Mouse (Mus musculus) embryonic fibroblast, embryonic 13.5 days (primary cell): ENCODE measurements around the gene Fitm1.

Source experiments
- CTCF ChIP-seq: IDR thresholded peaks from 2 replicates; pipeline ENCODE4 v1.5.1; 2011; ENCODE audit warnings: mild to moderate bottlenecking, control low read depth, low read length, moderate library complexity, borderline replicate concordance; ENCODE audit not compliant: insufficient read depth
- POLR2A ChIP-seq: IDR thresholded peaks from 2 replicates; pipeline ENCODE4 v1.6.1; 2011; ENCODE audit warnings: low read depth, mild to moderate bottlenecking, control low read depth, low read length, moderate library complexity

GRCm38 (mm10) chr14:55554635-55555034 lies 20.8 kb upstream of the Fitm1 start:
- TF ChIP-seq POLR2A (0 out of 2 replicates have a peak, but pooled peaks have one; percentile 5), CTCF (no peak)
